Mouse (Mus musculus) cerebellum, postnatal 10 days (tissue): ENCODE measurements around the gene Chrdl2.
"Not testable (repeated sequence)": the region's sequence is repeated elsewhere in the genome, so short reads cannot be mapped to it uniquely, and the experiment has no call there.

Source experiments
- DNase-seq, 2 experiments: peaks; one replicate each; pipeline ENCODE4 v3.0.0; 2021; ENCODE audit warnings: mixed read lengths in 2 of 2

The Chrdl2 gene

GRCm38 (mm10) chr7:100042120-100042519, 36.1 kb downstream of the Chrdl2 start:
- DNase-seq = peak in 1 of 2 experiments; percentile 44

- peak; percentile 71 to 73 for DNase-seq
Measured at GRCm38 (mm10) chr7:100043096-100043495, 37.1 kb downstream of the Chrdl2 start.

GRCm38 (mm10) chr7:100043605-100044031, 37.6 kb downstream of the Chrdl2 start:
- peak; percentile 88 to 90 for DNase-seq

- DNase-seq = peak; percentile 75 to 79
Measured at GRCm38 (mm10) chr7:100046486-100046885, 40.5 kb downstream of the Chrdl2 start.

GRCm38 (mm10) chr7:100051904-100052303, 45.9 kb downstream of the Chrdl2 start:
- peak; percentile 80 to 83 for DNase-seq

GRCm38 (mm10) chr7:100052991-100053390, 47.0 kb downstream of the Chrdl2 start:
- not testable (repeated sequence) for DNase-seq

GRCm38 (mm10) chr7:100073959-100074358, 68.0 kb downstream of the Chrdl2 start:
- peak; percentile 55 to 68 for DNase-seq

GRCm38 (mm10) chr7:100076296-100076695, 70.3 kb downstream of the Chrdl2 start:
- DNase-seq = no peak

GRCm38 (mm10) chr7:100077071-100077470, 71.1 kb downstream of the Chrdl2 start:
- no peak for DNase-seq

GRCm38 (mm10) chr7:100080087-100080781, 74.3 kb downstream of the Chrdl2 start:
- no peak for DNase-seq

- DNase-seq = no peak
Measured at GRCm38 (mm10) chr7:100082836-100083235, 76.9 kb downstream of the Chrdl2 start.

GRCm38 (mm10) chr7:100083812-100084211, 77.8 kb downstream of the Chrdl2 start:
- no peak for DNase-seq
